Mouse (Mus musculus) erythroblast, embryonic 14.5 days (primary cell): ENCODE data around the gene Ampd2. TPM values are rescaled to one million over a fixed set of nuclear protein-coding genes. Genes with fewer than 3 reads are reported as not detected.

Experiments
- H3K27me3 ChIP-seq: 2 replicates; pipeline ENCODE4 v1.6.1; 2012; ENCODE audit warnings: inconsistent platforms; ENCODE audit not compliant: control insufficient read depth
- H3K36me3 ChIP-seq: 2 replicates; pipeline ENCODE4 v1.6.1; 2012; ENCODE audit warnings: mild to moderate bottlenecking, inconsistent platforms; ENCODE audit not compliant: control insufficient read depth
- H3K4me1 ChIP-seq: 2 replicates; pipeline ENCODE4 v1.6.1; 2012; ENCODE audit warnings: inconsistent platforms; ENCODE audit not compliant: control insufficient read depth
- H3K4me3 ChIP-seq: replicated peaks from 2 replicates; pipeline ENCODE3; 2012; ENCODE audit warnings: moderate library complexity, mild to moderate bottlenecking, inconsistent platforms
- H3K9me3 ChIP-seq: 2 replicates; pipeline ENCODE4 v1.6.1; 2012; ENCODE audit warnings: low read length, inconsistent platforms, mixed read lengths; ENCODE audit not compliant: control insufficient read depth
- GATA1 ChIP-seq: IDR thresholded peaks from 2 replicates; pipeline ENCODE4 v1.6.1; 2012; ENCODE audit warnings: low read length, inconsistent platforms, mixed read lengths
- TAL1 ChIP-seq: IDR thresholded peaks from 3 replicates; pipeline ENCODE4 v1.6.1; 2012; ENCODE audit warnings: low read length, inconsistent platforms, mixed read lengths
- polyA plus RNA-seq: library from polyadenylated mRNA; stranded (reverse); fragments of >175 nt; gene quantifications from 2 replicates; pipeline ENCODE4 v1.2.3, GENCODE M21; 2012

Gene Ampd2
- polyA plus RNA-seq, result 10.5 and 12.6 TPM in 2 replicates

- Histone ChIP-seq H3K36me3 (peaks cover 34% of the 10 kb centered on the region), H3K4me3 (peak within 1 kb of the TSS; percentile 81), H3K4me1 (peaks cover 81% of the 10 kb centered on the region), H3K9me3 (no peaks in the 10 kb centered on the region), H3K27me3 (no peaks in the 10 kb centered on the region)
- TF ChIP-seq TAL1, result no peak
- TF ChIP-seq GATA1, result no peak
Observed at GRCm38 (mm10) chr3:108086470-108086979, at the start of gene Ampd2. Ampd2 (minus strand) TSS chr3:108086651.

- Histone ChIP-seq H3K4me3 (no peak overlapping the region), H3K36me3 (peaks cover 78% of the 10 kb centered on the region), H3K27me3 (no peaks in the 10 kb centered on the region), H3K9me3 (no peaks in the 10 kb centered on the region), H3K4me1 (peaks cover 62% of the 10 kb centered on the region)
- TF ChIP-seq TAL1 (no peak), GATA1 (no peak)
Observed at GRCm38 (mm10) chr3:108134701-108135100, 48.2 kb upstream of the Ampd2 start.

GRCm38 (mm10) chr3:108132484-108132883 is 46.0 kb upstream of the Ampd2 start:
- Histone ChIP-seq H3K36me3 (peaks cover 64% of the 10 kb centered on the region), H3K4me3 (no peak overlapping the region), H3K4me1 (peaks cover 70% of the 10 kb centered on the region)

GRCm38 (mm10) chr3:108131821-108132220 is 45.4 kb upstream of the Ampd2 start:
- H3K27me3 ChIP-seq, result no peaks in the 10 kb centered on the region
- no peaks in the 10 kb centered on the region for H3K9me3 ChIP-seq
- TF ChIP-seq TAL1, result no peak
- TF ChIP-seq GATA1, result no peak
- peaks cover 57% of the 10 kb centered on the region for H3K36me3 ChIP-seq
- peaks cover 73% of the 10 kb centered on the region for H3K4me1 ChIP-seq
- no peak overlapping the region for H3K4me3 ChIP-seq

More at GRCm38 (mm10) chr3:108132484-108132883, 46.0 kb upstream of the Ampd2 start:
- Histone ChIP-seq H3K27me3 (no peaks in the 10 kb centered on the region), H3K9me3 (no peaks in the 10 kb centered on the region)
- TF ChIP-seq GATA1 (no peak), TAL1 (no peak)

GRCm38 (mm10) chr3:108131216-108131615 is 44.8 kb upstream of the Ampd2 start:
- Histone ChIP-seq H3K27me3 (no peaks in the 10 kb centered on the region), H3K9me3 (no peaks in the 10 kb centered on the region), H3K36me3 (peaks cover 58% of the 10 kb centered on the region), H3K4me3 (no peak overlapping the region), H3K4me1 (peaks cover 78% of the 10 kb centered on the region)
- TF ChIP-seq GATA1, result no peak
- no peak for TF ChIP-seq TAL1

GRCm38 (mm10) chr3:108129804-108130203 is 43.4 kb upstream of the Ampd2 start:
- peaks cover 81% of the 10 kb centered on the region for H3K4me1 ChIP-seq
- H3K27me3 ChIP-seq, result no peaks in the 10 kb centered on the region
- H3K4me3 ChIP-seq, result peak overlapping the region; percentile 5
- H3K9me3 ChIP-seq, result no peaks in the 10 kb centered on the region
- H3K36me3 ChIP-seq, result peaks cover 58% of the 10 kb centered on the region
- TF ChIP-seq TAL1 (no peak), GATA1 (0 out of 2 replicates have a peak, but pooled peaks have one; percentile 15)

- peaks cover 60% of the 10 kb centered on the region for H3K36me3 ChIP-seq
- peaks cover 83% of the 10 kb centered on the region for H3K4me1 ChIP-seq
- TF ChIP-seq GATA1 (no peak), TAL1 (no peak)
- no peak overlapping the region for H3K4me3 ChIP-seq
- H3K27me3 ChIP-seq, result no peaks in the 10 kb centered on the region
- no peaks in the 10 kb centered on the region for H3K9me3 ChIP-seq
Observed at GRCm38 (mm10) chr3:108129367-108129766, 42.9 kb upstream of the Ampd2 start.

- no peak for TF ChIP-seq TAL1
- TF ChIP-seq GATA1, result no peak
- Histone ChIP-seq H3K4me1 (peaks cover 86% of the 10 kb centered on the region), H3K27me3 (no peaks in the 10 kb centered on the region), H3K4me3 (no peak overlapping the region), H3K9me3 (no peaks in the 10 kb centered on the region), H3K36me3 (peaks cover 63% of the 10 kb centered on the region)
Observed at GRCm38 (mm10) chr3:108128520-108128919, 42.1 kb upstream of the Ampd2 start.

GRCm38 (mm10) chr3:108126327-108126726 is 39.9 kb upstream of the Ampd2 start:
- peaks cover 69% of the 10 kb centered on the region for H3K4me1 ChIP-seq
- H3K36me3 ChIP-seq, result peaks cover 68% of the 10 kb centered on the region
- no peak overlapping the region for H3K4me3 ChIP-seq
- H3K27me3 ChIP-seq, result no peaks in the 10 kb centered on the region
- TF ChIP-seq GATA1 (no peak), TAL1 (no peak)
- no peaks in the 10 kb centered on the region for H3K9me3 ChIP-seq

GRCm38 (mm10) chr3:108124131-108124530 is 37.7 kb upstream of the Ampd2 start:
- Histone ChIP-seq H3K36me3 (peaks cover 72% of the 10 kb centered on the region), H3K4me3 (no peak overlapping the region), H3K4me1 (peaks cover 47% of the 10 kb centered on the region), H3K9me3 (no peaks in the 10 kb centered on the region), H3K27me3 (no peaks in the 10 kb centered on the region)
- TF ChIP-seq GATA1, result no peak
- TF ChIP-seq TAL1, result no peak
